Mouse (Mus musculus): ENCODE data around the gene Ankrd61.

GRCm38 (mm10) chr5:143908926-143909325 lies 11.4 kb upstream of the Ankrd61 start:
- TF ChIP-seq MAFK (IDR thresholded peaks at IDR 0.05; ENCODE audit: insufficient read depth, low read depth, low read length): no peak
- no peak for TF ChIP-seq ZNF384 (IDR thresholded peaks at IDR 0.05; ENCODE audit: low read depth, low read length)
- no peak for TF ChIP-seq ZC3H11A (IDR thresholded peaks at IDR 0.05; ENCODE audit: borderline replicate concordance, low read depth, low read length)
- no peak for TF ChIP-seq HCFC1 (IDR thresholded peaks at IDR 0.05; ENCODE audit: borderline replicate concordance, insufficient read depth, low read length)
